Mouse (Mus musculus) urinary bladder, postnatal 4 days (tissue): Measurements from ENCODE around the gene Olfr154.
"Not testable (repeated sequence)": the region's sequence is repeated elsewhere in the genome, so short reads cannot be mapped to it uniquely, and the experiment has no call there.

Experiments
- DNase-seq, 2 experiments: peaks; one replicate each; pipeline ENCODE4 v3.0.0; 2021 to 2022; ENCODE audit warnings: low spot score in 2 of 2

The Olfr154 gene

DNA sequence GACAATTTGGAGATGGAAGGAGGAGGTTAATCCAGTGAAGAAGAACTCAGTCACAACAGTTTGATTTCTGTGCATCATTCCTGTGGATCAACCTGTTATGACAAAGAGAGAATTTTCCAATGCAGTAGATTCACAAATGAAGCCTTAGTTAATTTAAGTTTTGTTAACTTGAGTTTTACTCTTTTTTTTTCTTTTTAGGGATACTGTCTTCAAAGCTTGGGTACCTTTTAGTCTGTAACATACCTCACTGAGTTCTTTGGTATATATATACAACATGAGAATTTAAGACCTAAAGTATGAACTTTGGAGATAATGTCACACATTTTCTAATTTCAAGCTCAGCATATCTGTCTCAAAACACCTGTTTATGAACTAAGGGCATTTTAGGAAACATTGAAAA is at the start of gene Olfr154:
Gene Olfr154 (minus strand): TSS at position 101 of the 400 bp plus-strand sequence.
- not testable (repeated sequence) for DNase-seq

DNA sequence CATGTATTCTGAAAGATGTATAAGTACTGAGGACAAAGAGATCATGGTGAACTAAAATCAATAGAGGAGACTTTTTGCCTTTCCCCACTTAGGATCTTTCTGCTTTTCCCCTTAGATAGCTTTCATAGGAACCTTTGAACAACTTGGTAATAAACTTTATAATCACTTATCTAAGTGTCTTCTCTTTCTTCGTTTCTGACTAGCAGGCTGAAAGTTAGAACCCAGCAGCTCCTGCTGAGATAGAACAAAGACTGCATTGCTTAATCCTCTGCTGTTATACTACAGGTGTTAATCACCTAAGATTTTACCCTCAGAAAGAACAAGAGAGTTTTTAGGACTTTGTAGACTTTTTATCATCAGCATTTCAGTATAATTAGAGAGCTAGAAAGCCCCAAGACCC is 46.9 kb upstream of the Olfr154 start:
- no peak for DNase-seq

DNA sequence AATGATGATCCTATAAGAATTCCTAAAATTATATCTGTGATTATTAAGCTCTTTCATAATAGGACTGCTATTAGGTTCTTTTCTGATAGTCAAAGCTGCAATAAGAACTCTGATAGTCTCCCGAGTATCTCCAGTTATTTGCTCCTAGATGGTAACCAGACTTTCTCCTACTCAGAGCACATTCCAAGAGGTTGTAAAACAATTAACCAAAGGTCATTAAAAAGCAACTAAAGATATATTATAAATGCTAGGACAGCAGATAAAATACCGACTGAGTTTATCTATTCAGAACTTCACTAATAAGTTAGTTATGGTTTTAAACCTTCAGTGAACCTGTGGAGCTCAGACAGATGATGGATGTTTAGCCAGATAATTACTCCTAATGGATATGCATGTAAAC is 46.4 kb upstream of the Olfr154 start:
- DNase-seq: not testable (repeated sequence)

DNA sequence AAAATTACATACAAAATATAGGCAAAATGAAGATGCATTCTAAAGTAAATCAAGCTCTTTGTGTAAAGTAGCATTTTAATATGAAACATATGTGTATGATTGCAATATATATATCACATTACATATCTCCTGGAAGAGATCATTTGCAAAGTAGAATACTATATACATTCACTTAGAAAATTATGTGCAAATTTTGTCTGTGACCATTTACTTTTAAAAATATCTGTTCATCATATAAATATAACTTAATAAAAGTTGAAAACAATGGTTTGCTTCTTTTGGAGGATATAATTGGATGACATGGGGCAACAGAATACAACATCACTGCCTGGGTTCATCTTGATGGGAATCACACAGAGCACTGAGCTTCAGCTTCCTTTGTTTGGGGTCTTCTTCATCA is 24.9 kb upstream of the Olfr154 start, which contains the start of gene Olfr1008:
Gene Olfr1008 (plus strand): TSS at position 301 of the 400 bp plus-strand sequence.
- no peak for DNase-seq

DNA sequence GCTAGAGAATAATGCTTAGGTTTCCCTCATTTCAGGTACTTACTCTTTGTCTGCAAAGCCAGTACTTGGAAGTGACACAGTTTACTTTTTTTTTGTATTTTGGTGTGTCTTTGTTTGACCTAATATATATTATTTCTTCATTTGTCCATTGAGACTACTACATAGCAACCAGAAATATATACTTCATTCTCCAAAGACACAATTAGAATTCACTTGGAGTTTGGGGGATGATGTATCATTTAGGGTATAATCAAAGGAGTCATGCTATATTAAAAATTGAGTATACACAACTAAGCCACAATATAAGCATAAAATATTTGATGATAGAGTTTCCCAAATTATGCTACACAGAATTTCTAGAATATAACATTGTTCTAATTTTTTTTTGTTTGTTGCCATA is 14.4 kb upstream of the Olfr154 start, which contains the start of gene Olfr1006:
Gene Olfr1006 (minus strand): TSS at position 101 of the 400 bp plus-strand sequence.
- no peak for DNase-seq

DNA sequence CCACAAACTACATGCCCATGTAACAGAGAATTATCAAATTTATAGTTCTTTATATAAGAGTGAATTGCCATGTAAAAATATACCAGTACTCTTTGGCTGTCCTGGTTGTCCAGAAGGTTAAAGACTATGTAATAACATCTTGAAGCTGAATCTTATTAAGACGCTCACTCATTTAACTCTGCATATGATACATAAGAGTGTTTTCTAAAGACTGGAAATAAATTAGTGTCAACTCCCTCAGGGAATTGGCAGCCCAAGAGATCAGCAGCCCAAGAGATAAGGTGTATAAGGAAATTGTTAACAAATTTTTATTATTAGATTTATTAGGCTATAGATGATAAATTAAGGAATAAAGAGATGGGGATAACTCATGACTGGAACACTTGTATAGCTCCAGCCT is 13.7 kb downstream of the Olfr154 start, which contains the start of gene Olfr1002:
Gene Olfr1002 (minus strand): TSS at position 101 of the 400 bp plus-strand sequence.
- DNase-seq: no peak
